Mouse (Mus musculus) cerebellum, adult 2 months (tissue): ENCODE results near the gene Nup188.

Experiments
- CTCF ChIP-seq: fragments of 200-500 bp; IDR thresholded peaks from 2 replicates; pipeline ENCODE4 v1.5.1; 2011; ENCODE audit warnings: low read depth, mild to moderate bottlenecking, control low read depth, low read length, moderate library complexity, borderline replicate concordance; ENCODE audit not compliant: insufficient read depth
- POLR2A ChIP-seq: fragments of 200-500 bp; IDR thresholded peaks from 2 replicates; pipeline ENCODE4 v1.6.1; 2011; ENCODE audit warnings: low read length, control low read depth, borderline replicate concordance; ENCODE audit not compliant: insufficient read depth

DNA sequence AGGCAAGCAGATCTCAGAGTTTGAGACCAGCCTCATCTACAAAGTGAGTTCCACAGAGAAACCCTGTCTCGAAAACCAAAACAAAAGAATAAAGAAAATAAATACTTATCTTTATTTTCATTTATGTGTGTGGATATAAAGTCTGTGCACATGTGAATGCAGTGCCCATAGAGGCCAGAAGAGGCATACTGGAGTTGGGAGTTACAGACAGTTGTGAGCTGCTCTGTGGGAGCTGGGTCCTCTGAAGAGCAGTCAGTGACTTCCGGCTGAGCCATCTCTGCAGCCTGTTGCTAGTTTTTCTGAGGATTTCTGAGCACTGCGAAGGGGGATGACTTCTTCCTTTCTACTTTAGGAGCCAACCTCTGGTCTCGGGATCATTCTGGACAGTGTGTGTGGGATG is 29.9 kb downstream of the Nup188 start:
- no peak for TF ChIP-seq CTCF
- no peak for TF ChIP-seq POLR2A
